Mouse (Mus musculus) urinary bladder, postnatal 0 days (tissue): ENCODE data around the gene Fbxo28. TPM values are rescaled to one million over a fixed set of nuclear protein-coding genes. Genes with fewer than 3 reads are reported as not detected.

Experiments used
- polyA plus RNA-seq: library from polyadenylated mRNA; unstranded; fragments of >200 nt; fragmentation: Nextera tagmentation; extraction: Ambion mirVana; gene quantifications from 2 replicates; pipeline ENCODE4 v1.2.1, GENCODE M21; 2015

The Fbxo28 gene
- polyA plus RNA-seq, result 11.3 and 11.7 TPM in 2 replicates

DNA sequence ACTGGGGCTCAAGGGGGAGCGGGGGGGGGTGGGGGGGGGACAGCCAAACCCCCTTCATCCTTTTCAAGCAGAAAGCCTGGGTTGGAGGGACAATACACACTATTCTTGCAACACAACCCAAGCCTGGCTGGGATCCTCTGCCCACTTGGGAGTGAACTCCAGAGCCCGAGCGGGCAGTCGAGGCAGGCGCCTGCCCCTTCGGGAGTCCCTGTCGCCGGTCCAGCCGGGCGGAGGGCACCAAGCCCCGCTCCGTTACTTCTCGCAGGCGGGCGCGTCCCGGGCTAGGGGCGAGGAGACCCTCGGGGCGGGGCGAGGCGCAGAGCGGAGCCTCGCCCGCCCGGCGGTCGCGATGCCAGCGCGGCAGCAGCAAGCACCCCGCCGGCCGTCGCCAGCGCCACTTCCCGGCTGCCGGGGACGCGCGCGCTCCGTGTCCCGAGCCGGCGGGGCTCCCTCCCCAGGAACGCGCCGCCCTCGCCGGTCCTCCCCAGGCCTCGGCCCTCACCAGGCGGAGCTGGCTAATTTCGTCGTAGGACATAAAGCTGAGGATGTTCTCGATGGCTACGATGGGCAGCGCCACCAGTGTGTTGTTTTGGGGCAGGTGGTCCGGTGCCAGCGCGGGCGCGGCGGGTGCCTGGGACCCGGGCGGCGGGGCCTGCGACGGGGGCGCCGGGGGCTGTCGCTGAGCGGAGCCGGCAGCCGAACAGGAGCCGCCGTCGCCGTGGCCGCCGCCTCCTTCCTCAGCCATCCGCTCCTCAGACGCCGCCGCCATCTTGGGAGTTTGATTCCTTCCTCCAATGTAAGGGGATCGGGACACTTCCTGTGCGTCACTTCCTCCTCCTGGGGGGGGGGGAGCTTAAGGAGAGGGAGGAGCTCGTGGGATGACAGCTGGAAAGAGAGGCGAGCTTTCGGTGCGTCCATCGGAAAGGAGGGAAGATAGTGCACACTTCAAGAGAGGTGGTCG lies at the start of gene Fbxo28:
Gene Fbxo28, minus strand, starts transcription at position 809 of the 961 bp plus-strand sequence.

DNA sequence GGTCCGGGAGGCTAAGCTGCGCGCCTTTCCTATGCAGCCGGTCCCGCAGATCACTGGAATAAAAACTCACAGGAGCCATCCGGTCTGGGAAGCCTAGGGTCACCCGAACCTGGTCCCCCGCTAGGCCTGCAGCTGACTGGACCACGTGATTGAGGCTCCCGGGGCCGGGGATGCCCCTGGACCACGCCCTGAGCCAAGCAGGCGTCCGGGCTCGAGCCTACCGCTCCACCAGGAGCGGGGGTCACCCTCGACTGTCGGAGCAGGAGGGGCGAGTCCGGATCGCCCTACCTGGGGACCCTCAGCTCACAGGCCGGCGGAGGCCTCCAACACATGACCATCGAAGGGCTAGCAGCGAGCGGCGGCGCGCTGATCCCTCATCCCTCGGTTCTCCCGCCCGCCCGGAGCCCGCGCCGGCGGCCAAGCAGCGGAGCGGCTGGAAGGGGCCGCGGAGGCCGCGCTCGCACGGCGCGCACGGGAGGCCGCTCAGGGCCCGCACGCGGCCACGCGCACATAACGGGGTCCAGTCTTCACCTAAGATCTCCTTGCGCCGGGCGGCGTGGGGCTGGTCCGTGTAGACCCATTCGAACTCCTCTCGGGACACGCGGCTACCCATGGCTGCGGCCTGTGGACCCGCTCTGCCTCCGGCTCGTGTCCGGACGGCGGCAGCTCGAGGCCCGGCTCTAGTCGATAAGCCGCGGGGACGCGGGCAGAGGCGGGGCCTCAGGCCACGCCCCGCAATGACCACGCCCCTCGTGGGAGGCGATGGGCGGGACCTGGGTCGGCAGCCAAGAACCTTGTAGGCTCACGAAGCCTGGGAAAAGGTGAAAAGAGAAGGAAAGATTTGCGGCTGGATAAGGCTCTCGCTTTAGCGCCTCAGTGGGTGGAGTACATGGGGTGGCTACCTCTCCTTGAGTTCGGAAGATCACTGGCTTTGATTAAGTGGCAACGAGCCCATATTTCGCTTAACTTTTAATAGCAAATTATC lies 59.0 kb downstream of the Fbxo28 start, which contains the start of gene Degs1:
Gene Degs1, minus strand, starts transcription at position 714 of the 985 bp plus-strand sequence.

Other genes starting within 250 kb of the Fbxo28 start
- gene Srp9, start 216.9 kb downstream of the Fbxo28 start, polyA plus RNA-seq, result 136 and 168 TPM in 2 replicates
- gene Vmn1r1, start 177.1 kb downstream of the Fbxo28 start, polyA plus RNA-seq, result not detected in 2 replicates
- 144 and 161 TPM in 2 replicates for gene Degs1, start 58.8 kb downstream of the Fbxo28 start, polyA plus RNA-seq
- 10.7 and 12.4 TPM in 2 replicates for gene Trp53bp2, start 67.5 kb upstream of the Fbxo28 start, polyA plus RNA-seq
- gene Capn2, start 176.0 kb upstream of the Fbxo28 start, polyA plus RNA-seq, result 116 and 146 TPM in 2 replicates
- gene Capn8, start 223.4 kb upstream of the Fbxo28 start, polyA plus RNA-seq, result 0.18 and 0.21 TPM in 2 replicates